Mouse (Mus musculus) heart, embryonic 11.5 days (tissue): Measurements from ENCODE around the gene Ak1. TPM values are rescaled to one million over a fixed set of nuclear protein-coding genes. Genes with fewer than 3 reads are reported as not detected.

Experiments used
- ATAC-seq: fragments of 200-750 bp; cut with Nextera tagmentation; replicated peaks from 2 replicates; pipeline ENCODE4 v1.8.0; 2017; ENCODE audit warnings: moderate library complexity; ENCODE audit not compliant: insufficient number of reproducible peaks, low FRiP score, low TSS enrichment
- H3K27ac ChIP-seq: fragments of 300-500 bp; sonication (generic); 2 replicates; pipeline ENCODE4 v1.5.1; 2014; ENCODE audit warnings: mild to moderate bottlenecking, low read depth, low read length
- H3K27me3 ChIP-seq: fragments of 300-500 bp; sonication (generic); 2 replicates; pipeline ENCODE4 v1.6.1; 2014; ENCODE audit warnings: mild to moderate bottlenecking, low read length, mixed read lengths; ENCODE audit not compliant: control insufficient read depth, insufficient read depth
- H3K36me3 ChIP-seq: fragments of 300-500 bp; sonication (generic); 2 replicates; pipeline ENCODE4 v1.6.1; 2014; ENCODE audit warnings: mild to moderate bottlenecking, low read length, moderate library complexity, mixed read lengths; ENCODE audit not compliant: control insufficient read depth, insufficient read depth
- H3K4me1 ChIP-seq: fragments of 300-500 bp; sonication (generic); 2 replicates; pipeline ENCODE4 v1.6.1; 2014; ENCODE audit warnings: low read length; ENCODE audit not compliant: control insufficient read depth, insufficient read depth
- H3K4me2 ChIP-seq: fragments of 300-500 bp; sonication (generic); 2 replicates; pipeline ENCODE4 v1.6.1; 2014; ENCODE audit warnings: mild to moderate bottlenecking, moderate library complexity
- H3K4me3 ChIP-seq: fragments of 300-500 bp; sonication (generic); 2 replicates; pipeline ENCODE4 v1.5.1; 2014; ENCODE audit warnings: low read depth, low read length
- H3K9ac ChIP-seq: fragments of 300-500 bp; sonication (generic); 2 replicates; pipeline ENCODE4 v1.6.1; 2014; ENCODE audit warnings: mild to moderate bottlenecking, low read depth, low read length, moderate library complexity
- H3K9me3 ChIP-seq: fragments of 300-500 bp; sonication (generic); replicated peaks from 2 replicates; pipeline ENCODE4 v1.6.1; 2016; ENCODE audit warnings: low read length; ENCODE audit not compliant: control insufficient read depth
- whole genome bisulfite sequencing: fragments of 180-500 bp; shearing (Covaris S2); extraction: QIAGEN DNeasy Blood & Tissue Kit; methylation state at CpG from one replicate; pipeline ENCODE4 v1.1.7; 2014; ENCODE audit not compliant: insufficient replicate concordance; 5-methylcytosine and 5-hydroxymethylcytosine counted together
- polyA plus RNA-seq: library from polyadenylated mRNA; unstranded; fragments of >200 nt; fragmentation: Nextera tagmentation; extraction: Ambion mirVana; gene quantifications from 2 replicates; pipeline ENCODE4 v1.2.1, GENCODE M21; 2014

Ak1 gene
- polyA plus RNA-seq, 1 experiment from 2014 or later, result 212 TPM

- no peaks in the 10 kb centered on the region for H3K9me3 ChIP-seq
- H3K36me3 ChIP-seq, result peaks cover 10% of the 10 kb centered on the region
- 8% methylated on average over 4 of the region's 4 CpGs for WGBS
- H3K27ac ChIP-seq, result peak overlapping the region; percentile 96
- H3K4me3 ChIP-seq, result no peak overlapping the region
- no peaks in the 10 kb centered on the region for H3K27me3 ChIP-seq
- peak overlapping the region; percentile 52; the same call in 1 of the 2 replicates for H3K9ac ChIP-seq
- H3K4me2 ChIP-seq, result peak overlapping the region; percentile 46
- peaks cover 54% of the 10 kb centered on the region for H3K4me1 ChIP-seq
- peak; percentile 71 for ATAC-seq
Observed at GRCm38 (mm10) chr2:32620682-32621516, 659 bp upstream of the Ak1 start.

- no peak for ATAC-seq
- 65% methylated on average over 5 of the region's 5 CpGs for WGBS
- peak overlapping the region; percentile 82; the same call in 1 of the 2 replicates for H3K9ac ChIP-seq
- no peak overlapping the region for H3K4me2 ChIP-seq
- H3K4me1 ChIP-seq, result peaks cover 80% of the 10 kb centered on the region
- H3K27ac ChIP-seq, result peak overlapping the region; percentile 98
- H3K36me3 ChIP-seq, result no peaks in the 10 kb centered on the region
- H3K4me3 ChIP-seq, result no peak overlapping the region
- H3K27me3 ChIP-seq, result no peaks in the 10 kb centered on the region
- H3K9me3 ChIP-seq, result no peaks in the 10 kb centered on the region
Observed at GRCm38 (mm10) chr2:32624111-32624748, 2.7 kb downstream of the Ak1 start.

GRCm38 (mm10) chr2:32625212-32625872 lies 3.8 kb downstream of the Ak1 start:
- Histone ChIP-seq H3K27me3 (no peaks in the 10 kb centered on the region), H3K4me3 (peak overlapping the region; percentile 45), H3K9me3 (no peaks in the 10 kb centered on the region), H3K4me2 (peak overlapping the region; percentile 74), H3K36me3 (no peaks in the 10 kb centered on the region), H3K9ac (peak overlapping the region; percentile 82), H3K27ac (peak overlapping the region; percentile 98), H3K4me1 (peaks cover 74% of the 10 kb centered on the region)
- WGBS, result under 1% methylated on average over 13 of the region's 13 CpGs
- ATAC-seq, result peak; percentile 15; the same call in 1 of the 2 replicates

- peak overlapping the region; percentile 45 for H3K4me3 ChIP-seq
- peaks cover 66% of the 10 kb centered on the region for H3K4me1 ChIP-seq
- H3K36me3 ChIP-seq, result no peaks in the 10 kb centered on the region
- no peaks in the 10 kb centered on the region for H3K9me3 ChIP-seq
- 0 out of 2 replicates have a peak, but pooled peaks have one; percentile 6 for ATAC-seq
- peak overlapping the region; percentile 82 for H3K9ac ChIP-seq
- H3K27me3 ChIP-seq, result no peaks in the 10 kb centered on the region
- H3K4me2 ChIP-seq, result peak overlapping the region; percentile 74
- peak overlapping the region; percentile 98 for H3K27ac ChIP-seq
- 39% methylated on average over 5 of the region's 5 CpGs for WGBS
Observed at GRCm38 (mm10) chr2:32625873-32626694, 4.5 kb downstream of the Ak1 start.

GRCm38 (mm10) chr2:32627266-32628043 lies 5.9 kb downstream of the Ak1 start:
- Histone ChIP-seq H3K27ac (peak overlapping the region; percentile 51), H3K9ac (peak overlapping the region; percentile 49), H3K4me3 (peak overlapping the region; percentile 45; the same call in 1 of the 2 replicates), H3K36me3 (no peaks in the 10 kb centered on the region), H3K4me2 (peak overlapping the region; percentile 74), H3K27me3 (no peaks in the 10 kb centered on the region), H3K4me1 (peaks cover 57% of the 10 kb centered on the region), H3K9me3 (no peaks in the 10 kb centered on the region)
- ATAC-seq, result no peak
- WGBS, result 61% methylated on average over 20 of the region's 20 CpGs

- no peak for ATAC-seq
- H3K36me3 ChIP-seq, result 0 out of 2 replicates have a peak, but pooled peaks cover under 1% of the 10 kb centered on the region
- peak overlapping the region; percentile 51 for H3K27ac ChIP-seq
- peaks cover 57% of the 10 kb centered on the region for H3K4me1 ChIP-seq
- H3K9ac ChIP-seq, result peak overlapping the region; percentile 53
- peak overlapping the region; percentile 8 for H3K4me3 ChIP-seq
- H3K4me2 ChIP-seq, result peak overlapping the region; percentile 74
- H3K9me3 ChIP-seq, result no peaks in the 10 kb centered on the region
- WGBS, result 48% methylated on average over 4 of the region's 4 CpGs
- no peaks in the 10 kb centered on the region for H3K27me3 ChIP-seq
Observed at GRCm38 (mm10) chr2:32628044-32628550, 6.5 kb downstream of the Ak1 start.

GRCm38 (mm10) chr2:32628729-32629128 lies 7.2 kb downstream of the Ak1 start:
- H3K27me3 ChIP-seq, result no peaks in the 10 kb centered on the region
- 32% methylated on average over 5 of the region's 5 CpGs for WGBS
- peak overlapping the region; percentile 51 for H3K27ac ChIP-seq
- H3K4me1 ChIP-seq, result peaks cover 61% of the 10 kb centered on the region
- H3K9me3 ChIP-seq, result no peaks in the 10 kb centered on the region
- peak overlapping the region; percentile 8 for H3K4me3 ChIP-seq
- H3K4me2 ChIP-seq, result peak overlapping the region; percentile 74
- 0 out of 2 replicates have a peak, but pooled peaks cover 4% of the 10 kb centered on the region for H3K36me3 ChIP-seq
- peak overlapping the region; percentile 53 for H3K9ac ChIP-seq
- ATAC-seq, result no peak
